Mouse (Mus musculus) cerebellum, adult 2 months (tissue): ENCODE results near the gene Clasrp.

Source experiments
- CTCF ChIP-seq: fragments of 200-500 bp; IDR thresholded peaks from 2 replicates; pipeline ENCODE4 v1.5.1; 2011; ENCODE audit warnings: low read depth, mild to moderate bottlenecking, control low read depth, low read length, moderate library complexity, borderline replicate concordance; ENCODE audit not compliant: insufficient read depth
- POLR2A ChIP-seq: fragments of 200-500 bp; IDR thresholded peaks from 2 replicates; pipeline ENCODE4 v1.6.1; 2011; ENCODE audit warnings: low read length, control low read depth, borderline replicate concordance; ENCODE audit not compliant: insufficient read depth

GRCm38 (mm10) chr7:19632720-19633119 is 28.4 kb upstream of the Clasrp start:
- TF ChIP-seq CTCF (no peak), POLR2A (no peak)
